Mouse (Mus musculus) E14TG2a.4 (cell line): ENCODE results near the gene Psmd10.

Experiments
- H3K27me3 ChIP-seq: 2 replicates; pipeline ENCODE4 v1.6.1; 2014; ENCODE audit warnings: low read length, control low read depth; ENCODE audit not compliant: insufficient read depth
- H3K36me3 ChIP-seq: 2 replicates; pipeline ENCODE4 v1.6.1; 2014; ENCODE audit warnings: low read length, control low read depth; ENCODE audit not compliant: insufficient read depth
- H3K4me1 ChIP-seq: replicated peaks from 2 replicates; pipeline ENCODE4 v1.6.1; 2014; ENCODE audit warnings: low read depth, low read length, control low read depth
- H3K4me3 ChIP-seq: replicated peaks from 2 replicates; pipeline ENCODE4 v1.5.1; 2014; ENCODE audit warnings: mild to moderate bottlenecking, low read length
- H3K9me3 ChIP-seq: 2 replicates; pipeline ENCODE4 v1.6.1; 2014; ENCODE audit warnings: low read length, control low read depth
- CTCF ChIP-seq: conservative IDR thresholded peaks from 2 replicates; pipeline ENCODE4 v1.5.1; 2014; ENCODE audit warnings: low read length
- NANOG ChIP-seq: IDR thresholded peaks from 2 replicates; pipeline ENCODE4 v1.6.1; 2014; ENCODE audit warnings: borderline replicate concordance, low read length, mixed read lengths
- POU5F1 ChIP-seq: IDR thresholded peaks from 2 replicates; pipeline ENCODE4 v1.6.1; 2014; ENCODE audit warnings: low read length, borderline replicate concordance

The Psmd10 gene

GRCm38 (mm10) chrX:140956272-140956940 is at the start of gene Psmd10, which contains the start of gene Atg4a:
Gene Psmd10, minus strand, starts transcription at chrX:140956728.
Gene Atg4a, plus strand, starts transcription at chrX:140956907.
- Histone ChIP-seq H3K4me3 (peak within 1 kb of the TSS; percentile 80), H3K36me3 (peaks cover 13% of the 10 kb centered on the region; the same call in 1 of the 2 replicates), H3K9me3 (no peaks in the 10 kb centered on the region), H3K4me1 (peaks cover 3% of the 10 kb centered on the region; the same call in 1 of the 2 replicates), H3K27me3 (no peaks in the 10 kb centered on the region)
- TF ChIP-seq CTCF (no peak), POU5F1 (no peak), NANOG (no peak)

- Histone ChIP-seq H3K4me1 (no peaks in the 10 kb centered on the region), H3K4me3 (no peak overlapping the region), H3K27me3 (0 out of 2 replicates have a peak, but pooled peaks cover 2% of the 10 kb centered on the region), H3K9me3 (no peaks in the 10 kb centered on the region), H3K36me3 (no peaks in the 10 kb centered on the region)
- no peak for TF ChIP-seq NANOG
- TF ChIP-seq CTCF = no peak
- TF ChIP-seq POU5F1 = no peak
These were observed 42.4 kb upstream of the Psmd10 start for GRCm38 (mm10) chrX:140998885-140999284.

- no peak for TF ChIP-seq NANOG
- TF ChIP-seq CTCF = no peak
- TF ChIP-seq POU5F1 = no peak
- H3K27me3 ChIP-seq = 0 out of 2 replicates have a peak, but pooled peaks cover 2% of the 10 kb centered on the region
- H3K9me3 ChIP-seq = no peaks in the 10 kb centered on the region
- H3K4me3 ChIP-seq = no peak overlapping the region
- no peaks in the 10 kb centered on the region for H3K4me1 ChIP-seq
- H3K36me3 ChIP-seq = no peaks in the 10 kb centered on the region
These were observed 41.5 kb upstream of the Psmd10 start for GRCm38 (mm10) chrX:140997912-140998545.

- Histone ChIP-seq H3K4me3 (no peak overlapping the region), H3K9me3 (no peaks in the 10 kb centered on the region), H3K4me1 (no peaks in the 10 kb centered on the region), H3K36me3 (no peaks in the 10 kb centered on the region), H3K27me3 (0 out of 2 replicates have a peak, but pooled peaks cover 2% of the 10 kb centered on the region)
- TF ChIP-seq CTCF (no peak), NANOG (no peak), POU5F1 (no peak)
These were observed 40.5 kb upstream of the Psmd10 start for GRCm38 (mm10) chrX:140996909-140997516.

GRCm38 (mm10) chrX:140985256-140985655 is 28.7 kb upstream of the Psmd10 start:
- TF ChIP-seq POU5F1 (no peak), NANOG (no peak), CTCF (no peak)
- H3K4me3 ChIP-seq = no peak overlapping the region
- no peaks in the 10 kb centered on the region for H3K4me1 ChIP-seq
- 0 out of 2 replicates have a peak, but pooled peaks cover 6% of the 10 kb centered on the region for H3K9me3 ChIP-seq
- no peaks in the 10 kb centered on the region for H3K36me3 ChIP-seq
- no peaks in the 10 kb centered on the region for H3K27me3 ChIP-seq

GRCm38 (mm10) chrX:140984795-140985194 is 28.3 kb upstream of the Psmd10 start:
- no peak for TF ChIP-seq CTCF
- TF ChIP-seq POU5F1 = no peak
- TF ChIP-seq NANOG = no peak
- Histone ChIP-seq H3K4me1 (no peaks in the 10 kb centered on the region), H3K9me3 (0 out of 2 replicates have a peak, but pooled peaks cover 6% of the 10 kb centered on the region), H3K27me3 (no peaks in the 10 kb centered on the region), H3K36me3 (no peaks in the 10 kb centered on the region), H3K4me3 (no peak overlapping the region)

GRCm38 (mm10) chrX:140983206-140983960 is 26.9 kb upstream of the Psmd10 start:
- Histone ChIP-seq H3K4me1 (no peaks in the 10 kb centered on the region), H3K36me3 (no peaks in the 10 kb centered on the region), H3K4me3 (no peak overlapping the region), H3K27me3 (no peaks in the 10 kb centered on the region), H3K9me3 (0 out of 2 replicates have a peak, but pooled peaks cover 6% of the 10 kb centered on the region)
- no peak for TF ChIP-seq CTCF
- TF ChIP-seq NANOG = no peak
- no peak for TF ChIP-seq POU5F1

GRCm38 (mm10) chrX:140980163-140980562 is 23.6 kb upstream of the Psmd10 start:
- H3K9me3 ChIP-seq = no peaks in the 10 kb centered on the region
- no peaks in the 10 kb centered on the region for H3K36me3 ChIP-seq
- no peak overlapping the region for H3K4me3 ChIP-seq
- no peaks in the 10 kb centered on the region for H3K4me1 ChIP-seq
- no peak for TF ChIP-seq NANOG
- TF ChIP-seq CTCF = no peak
- TF ChIP-seq POU5F1 = no peak
- no peaks in the 10 kb centered on the region for H3K27me3 ChIP-seq
